Mouse (Mus musculus) midbrain, postnatal 0 days (tissue): ENCODE results near the gene Gm13199. TPM values are rescaled to one million over a fixed set of nuclear protein-coding genes. Genes with fewer than 3 reads are reported as not detected.

Experiments used
- ATAC-seq: fragments of 200-750 bp; cut with Nextera tagmentation; 2 replicates; pipeline ENCODE4 v1.8.0; 2017; ENCODE audit warnings: moderate number of reproducible peaks, mild to moderate bottlenecking, moderate TSS enrichment, moderate library complexity; ENCODE audit not compliant: low FRiP score
- DNase-seq: peaks from one replicate; pipeline ENCODE4 v3.0.0-alpha.2; 2015; ENCODE audit warnings: low spot score
- H3K27ac ChIP-seq: fragments of 300-500 bp; sonication (generic); 2 replicates; pipeline ENCODE4 v1.5.1; 2014; ENCODE audit warnings: low read depth, mild to moderate bottlenecking, low read length, mixed read lengths
- H3K27me3 ChIP-seq: fragments of 300-500 bp; sonication (generic); 2 replicates; pipeline ENCODE4 v1.6.1; 2014; ENCODE audit warnings: low read length, control low read depth, mixed read lengths; ENCODE audit not compliant: insufficient read depth
- H3K36me3 ChIP-seq: fragments of 300-500 bp; sonication (generic); 2 replicates; pipeline ENCODE4 v1.6.1; 2014; ENCODE audit warnings: low read length, control low read depth, mixed read lengths; ENCODE audit not compliant: insufficient read depth
- H3K4me1 ChIP-seq: fragments of 300-500 bp; sonication (generic); 2 replicates; pipeline ENCODE4 v1.6.1; 2014; ENCODE audit warnings: mild to moderate bottlenecking, control low read depth, antibody characterized with exemption, low read length, mixed read lengths; ENCODE audit not compliant: insufficient read depth
- H3K4me2 ChIP-seq: fragments of 300-500 bp; sonication (generic); 2 replicates; pipeline ENCODE4 v1.6.1; 2014; ENCODE audit warnings: low read depth, mild to moderate bottlenecking, low read length, mixed read lengths; ENCODE audit not compliant: poor library complexity, severe bottlenecking
- H3K4me3 ChIP-seq: fragments of 300-500 bp; sonication (generic); 2 replicates; pipeline ENCODE4 v1.5.1; 2014; ENCODE audit warnings: low read depth, mild to moderate bottlenecking, low read length, moderate library complexity
- H3K9ac ChIP-seq: fragments of 300-500 bp; sonication (generic); replicated peaks from 2 replicates; pipeline ENCODE4 v1.6.1; 2014; ENCODE audit warnings: mild to moderate bottlenecking, low read length, moderate library complexity, mixed read lengths; ENCODE audit not compliant: poor library complexity, severe bottlenecking
- H3K9me3 ChIP-seq: fragments of 300-500 bp; sonication (generic); 2 replicates; pipeline ENCODE4 v1.6.1; 2016; ENCODE audit warnings: low read length, control low read depth
- CTCF ChIP-seq: IDR thresholded peaks from 2 replicates; pipeline ENCODE4 v1.5.1; 2016; ENCODE audit warnings: antibody characterized with exemption, mild to moderate bottlenecking
- WGBS: fragments of 180-500 bp; shearing (Covaris S2); extraction: QIAGEN DNeasy Blood & Tissue Kit; methylation state at CpG from one replicate; pipeline ENCODE4 v1.1.7; 2014; 5-methylcytosine and 5-hydroxymethylcytosine counted together
- polyA plus RNA-seq: library from polyadenylated mRNA; unstranded; fragments of >200 nt; fragmentation: Nextera tagmentation; extraction: Ambion mirVana; gene quantifications from 2 replicates; pipeline ENCODE4 v1.2.1, GENCODE M21; 2015
- total RNA-seq: library from RNA; depleted of rRNA; stranded (reverse); fragments of >200 nt; gene quantifications from 2 replicates; pipeline ENCODE4 v1.2.3, GENCODE M21; 2014; rRNA removed

The Gm13199 gene
- total RNA-seq = 1.2 and 5.2 TPM in 2 replicates
- polyA plus RNA-seq = 0.31 and 0.57 TPM in 2 replicates

- Histone ChIP-seq H3K27ac (no peak within 1 kb of the TSS), H3K9ac (no peak within 1 kb of the TSS), H3K36me3 (peaks cover 27% of the 10 kb centered on the region), H3K4me3 (no peak within 1 kb of the TSS), H3K27me3 (no peaks in the 10 kb centered on the region), H3K4me1 (no peaks in the 10 kb centered on the region), H3K9me3 (no peaks in the 10 kb centered on the region), H3K4me2 (no peak within 1 kb of the TSS)
- DNase-seq = no peak
- ATAC-seq = no peak
- WGBS = 97% methylated on average over 3 of the region's 3 CpGs
- TF ChIP-seq CTCF = no peak
These were observed at the start of gene Gm13199 for GRCm38 (mm10) chr2:5862834-5863233. Gene Gm13199, minus strand, starts transcription at chr2:5862934.

DNA sequence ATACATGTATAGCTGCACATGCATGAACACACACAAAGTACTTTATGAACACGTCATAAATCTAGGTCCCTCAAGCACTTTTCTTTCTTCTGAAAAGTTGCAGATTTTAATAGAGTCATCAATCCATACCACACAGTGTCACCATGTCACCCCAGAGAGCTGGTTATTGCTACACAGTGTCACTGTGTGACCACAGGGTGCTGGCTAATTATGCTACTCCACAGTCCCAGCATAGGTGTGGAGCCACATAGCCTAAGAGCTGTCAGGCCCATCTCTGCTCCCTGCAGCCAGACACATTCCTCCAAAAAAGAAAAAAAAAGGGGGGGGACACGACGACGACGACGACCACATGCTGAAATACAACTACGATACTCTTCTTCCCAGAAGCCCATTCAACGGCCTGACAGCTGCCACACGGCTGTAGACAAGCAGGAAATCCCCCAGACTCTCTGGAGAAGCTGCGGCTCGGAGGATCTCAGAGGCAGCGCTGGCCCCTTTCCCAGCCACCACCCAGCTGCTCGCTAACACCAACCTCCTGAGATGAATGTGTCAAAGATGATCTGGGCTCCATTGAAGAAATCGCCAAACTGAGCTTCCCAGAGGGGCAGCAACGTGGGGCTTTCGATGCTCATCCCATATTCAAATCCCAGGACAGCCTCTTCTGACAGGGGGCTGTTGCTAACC is 48.7 kb upstream of the Gm13199 start:
- TF ChIP-seq CTCF = no peak
- Histone ChIP-seq H3K4me2 (no peak overlapping the region), H3K36me3 (peaks cover 16% of the 10 kb centered on the region), H3K9ac (no peak overlapping the region), H3K27ac (no peak overlapping the region), H3K4me3 (no peak overlapping the region), H3K27me3 (no peaks in the 10 kb centered on the region), H3K9me3 (no peaks in the 10 kb centered on the region), H3K4me1 (no peaks in the 10 kb centered on the region)
- ATAC-seq (peak; percentile 71; the same call in 1 of the 2 replicates), DNase-seq (peak; percentile 47)
- 42% methylated on average over 16 of the region's 16 CpGs for WGBS

DNA sequence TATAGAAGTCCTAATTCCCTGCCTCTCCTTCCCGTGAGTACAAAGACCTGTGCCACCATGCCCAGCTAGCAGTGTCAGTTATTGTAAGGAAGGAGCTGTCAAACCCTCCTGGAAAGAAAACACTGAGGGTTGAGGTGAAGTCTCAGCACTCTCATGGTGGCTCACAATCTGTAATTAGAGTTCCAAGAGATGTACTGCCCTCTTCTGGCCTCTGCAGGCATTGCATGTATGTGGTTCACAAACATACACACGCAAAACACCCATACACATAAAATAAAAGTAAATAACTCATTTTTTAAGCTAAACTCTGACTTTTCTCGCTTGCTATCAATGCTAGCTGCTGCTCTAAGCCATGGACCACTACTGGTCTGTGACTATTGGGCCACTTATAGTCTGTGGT is 43.9 kb upstream of the Gm13199 start:
- 45% methylated on average over 3 of the region's 3 CpGs for WGBS
- TF ChIP-seq CTCF = peak; percentile 74
- peak; percentile 43 for DNase-seq
- Histone ChIP-seq H3K27me3 (no peaks in the 10 kb centered on the region), H3K4me3 (no peak overlapping the region), H3K9ac (no peak overlapping the region), H3K27ac (no peak overlapping the region), H3K9me3 (no peaks in the 10 kb centered on the region), H3K4me1 (no peaks in the 10 kb centered on the region), H3K36me3 (peaks cover 28% of the 10 kb centered on the region), H3K4me2 (no peak overlapping the region)
- no peak for ATAC-seq

GRCm38 (mm10) chr2:5906092-5906491 is 43.4 kb upstream of the Gm13199 start:
- Histone ChIP-seq H3K9ac (no peak overlapping the region), H3K27ac (no peak overlapping the region), H3K27me3 (no peaks in the 10 kb centered on the region), H3K9me3 (no peaks in the 10 kb centered on the region), H3K4me2 (no peak overlapping the region), H3K4me1 (no peaks in the 10 kb centered on the region), H3K4me3 (no peak overlapping the region), H3K36me3 (peaks cover 28% of the 10 kb centered on the region)
- no peak for ATAC-seq
- TF ChIP-seq CTCF = no peak
- DNase-seq = peak; percentile 45
- 34% methylated on average over 5 of the region's 5 CpGs for WGBS

DNA sequence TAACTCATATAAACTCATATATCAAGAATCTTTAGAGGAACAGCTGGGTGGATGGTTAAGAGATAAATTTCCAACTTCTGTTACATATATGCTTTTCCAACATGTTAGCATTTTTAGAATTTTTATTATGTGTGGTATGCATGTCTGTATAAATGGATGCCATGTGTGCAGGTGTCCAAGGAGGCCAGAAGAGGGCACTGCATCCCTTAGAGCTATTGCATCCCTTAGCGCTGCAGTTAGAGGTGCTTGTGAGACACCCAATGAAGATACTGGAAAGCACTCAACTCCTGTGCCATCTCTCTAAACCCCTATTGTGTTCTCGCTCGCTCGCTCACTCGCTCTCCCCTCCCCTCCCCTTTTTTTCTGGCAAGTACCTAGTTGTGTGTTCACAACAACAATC is 37.4 kb upstream of the Gm13199 start:
- peak; percentile 67 for TF ChIP-seq CTCF
- Histone ChIP-seq H3K9ac (no peak overlapping the region), H3K4me2 (no peak overlapping the region), H3K9me3 (no peaks in the 10 kb centered on the region), H3K27me3 (no peaks in the 10 kb centered on the region), H3K4me1 (no peaks in the 10 kb centered on the region), H3K4me3 (no peak overlapping the region), H3K36me3 (peaks cover 20% of the 10 kb centered on the region), H3K27ac (no peak overlapping the region)
- 52% methylated on average over 5 of the region's 5 CpGs for WGBS
- ATAC-seq = no peak
- DNase-seq = peak; percentile 49

GRCm38 (mm10) chr2:5894843-5895570 is 32.3 kb upstream of the Gm13199 start, which contains the start of gene Sec61a2:
Gene Sec61a2, minus strand, starts transcription at chr2:5895432.
- Histone ChIP-seq H3K4me3 (peak within 1 kb of the TSS; percentile 89), H3K36me3 (peaks cover 3% of the 10 kb centered on the region), H3K27me3 (no peaks in the 10 kb centered on the region), H3K27ac (peak within 1 kb of the TSS; percentile 74), H3K4me1 (no peaks in the 10 kb centered on the region; the same call in 1 of the 2 replicates), H3K9me3 (no peaks in the 10 kb centered on the region), H3K9ac (peak within 1 kb of the TSS; percentile 91), H3K4me2 (peak within 1 kb of the TSS; percentile 55)
- no peak for TF ChIP-seq CTCF
- WGBS = under 1% methylated on average over 61 of the region's 62 CpGs
- ATAC-seq (peak; percentile 98), DNase-seq (peak; percentile 97)
